Mouse (Mus musculus) layer of hippocampus, adult 11-12 months (tissue): ENCODE measurements at regions not wholly inside any gene's neighbourhood (a gene's known extent, or its start where the extent isn't known, plus 50 kb on each side); places are given as distances from the start of the nearest gene placed in this dataset.

Source experiments
- DNase-seq: peaks from one replicate; pipeline ENCODE4 v3.0.0; 2022; ENCODE audit warnings: low spot score

- no peak for DNase-seq
These were observed 119.3 kb downstream of the Ttc8 start for GRCm38 (mm10) chr12:99039497-99040322.

DNA sequence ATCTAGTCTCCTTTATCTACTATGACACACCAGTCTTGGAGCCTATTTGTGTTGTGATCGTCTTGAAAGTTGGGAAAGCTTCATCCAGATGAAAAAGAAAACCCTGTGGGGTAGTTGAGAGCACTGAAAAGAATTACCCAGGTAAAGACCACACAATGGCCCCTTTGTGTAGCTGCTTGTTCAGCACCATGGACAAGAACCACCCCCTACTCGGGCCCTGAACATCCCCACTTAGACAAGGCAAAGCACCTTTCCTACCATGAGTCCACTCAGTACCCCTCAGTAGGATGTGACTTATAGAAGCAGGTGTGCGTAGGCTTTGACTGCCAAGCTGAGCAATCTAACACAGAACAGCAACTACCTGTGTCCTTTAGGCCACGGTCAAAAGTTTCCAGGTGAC, 121.2 kb downstream of the Ttc8 start:
- no peak for DNase-seq

DNA sequence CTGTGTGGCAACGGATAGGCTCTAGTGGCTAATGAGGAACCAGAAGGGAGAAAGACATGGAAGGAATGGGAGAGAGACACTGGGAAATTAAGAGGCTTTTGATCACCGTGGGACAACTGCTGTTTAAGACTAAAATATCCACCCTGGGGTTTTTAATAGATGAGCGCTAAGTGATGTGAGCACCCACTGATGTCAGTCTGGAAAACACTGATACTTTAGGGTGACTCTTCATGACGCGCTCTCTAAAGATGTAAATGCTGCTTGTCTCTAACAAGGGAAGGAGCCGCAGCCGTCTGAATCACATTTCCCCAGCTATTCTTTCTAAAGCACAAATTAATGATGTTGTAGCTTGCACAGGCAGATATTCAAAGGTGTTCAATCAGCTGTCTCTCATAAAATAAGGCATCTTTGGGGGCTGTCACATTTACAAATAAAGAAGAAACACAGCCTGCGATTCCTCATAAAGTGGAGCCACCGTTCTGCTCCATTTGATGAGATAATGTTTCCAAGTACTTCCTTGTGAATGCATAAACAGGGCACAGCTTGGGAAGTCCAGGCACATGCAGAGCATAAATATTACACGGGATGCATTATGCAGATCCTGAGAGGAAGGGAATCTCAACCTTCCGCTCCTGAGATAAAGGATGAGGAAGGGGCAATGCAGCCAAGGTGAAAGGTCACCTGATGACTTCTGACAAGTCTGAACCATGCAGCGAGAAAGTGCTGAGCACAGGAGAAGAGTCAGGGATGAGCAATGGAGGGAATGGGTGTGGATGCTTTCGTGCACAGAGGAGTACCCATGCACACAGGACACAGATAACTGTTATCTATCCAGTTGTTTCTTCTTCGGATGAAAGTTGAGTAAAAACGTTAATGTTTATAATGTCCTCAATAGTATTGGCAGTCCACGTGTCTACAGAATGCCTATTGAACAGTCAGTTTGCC, 122.8 kb downstream of the Ttc8 start:
- no peak for DNase-seq

GRCm38 (mm10) chr12:99044477-99044876, 124.1 kb downstream of the Ttc8 start:
- no peak for DNase-seq

GRCm38 (mm10) chr12:99050426-99050825, 130.1 kb downstream of the Ttc8 start:
- DNase-seq = no peak

GRCm38 (mm10) chr12:99052599-99052998, 132.2 kb downstream of the Ttc8 start:
- DNase-seq = no peak

GRCm38 (mm10) chr12:99057521-99057920, 137.1 kb downstream of the Ttc8 start:
- no peak for DNase-seq

DNA sequence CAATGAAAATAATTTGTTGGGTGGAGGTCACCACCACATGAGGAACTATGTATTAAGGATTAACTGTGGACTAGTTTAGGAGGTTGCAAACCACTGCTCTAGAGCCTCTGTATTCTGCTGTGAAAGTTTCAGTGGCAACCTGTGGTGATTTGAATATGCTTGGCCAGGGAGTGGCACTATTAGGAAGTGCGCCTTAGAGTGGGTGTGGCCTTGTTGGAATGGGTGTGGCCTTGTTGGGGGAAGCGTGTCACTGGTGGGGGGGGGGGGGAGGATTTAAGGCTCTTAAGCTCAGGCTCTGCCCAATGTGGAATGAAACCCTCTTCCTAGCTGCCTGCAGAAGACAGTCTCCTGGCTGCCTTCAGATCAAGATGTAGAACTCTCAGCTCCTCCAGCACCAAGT, 138.5 kb downstream of the Ttc8 start:
- DNase-seq = no peak

GRCm38 (mm10) chr12:99059491-99059890, 139.1 kb downstream of the Ttc8 start:
- no peak for DNase-seq

DNA sequence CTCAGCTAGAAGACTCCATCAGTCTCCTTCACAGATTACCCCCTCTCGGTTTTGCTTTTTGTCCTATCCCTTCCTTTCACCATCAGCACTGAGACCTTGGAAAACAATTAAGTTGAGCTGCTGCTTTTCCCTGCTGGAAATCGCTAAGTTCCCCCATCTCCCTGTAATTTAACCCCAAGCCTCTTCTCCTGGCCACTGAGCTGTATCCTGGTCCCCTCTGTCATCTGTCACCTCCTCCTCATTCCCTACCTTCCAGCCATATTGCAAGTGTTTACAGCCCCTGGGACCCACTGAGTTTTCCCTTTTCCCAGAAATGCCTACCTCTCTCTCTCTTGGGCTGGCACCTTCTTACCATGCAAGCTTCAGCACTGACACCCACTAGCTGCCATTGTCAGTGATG, 140.3 kb downstream of the Ttc8 start:
- no peak for DNase-seq

DNA sequence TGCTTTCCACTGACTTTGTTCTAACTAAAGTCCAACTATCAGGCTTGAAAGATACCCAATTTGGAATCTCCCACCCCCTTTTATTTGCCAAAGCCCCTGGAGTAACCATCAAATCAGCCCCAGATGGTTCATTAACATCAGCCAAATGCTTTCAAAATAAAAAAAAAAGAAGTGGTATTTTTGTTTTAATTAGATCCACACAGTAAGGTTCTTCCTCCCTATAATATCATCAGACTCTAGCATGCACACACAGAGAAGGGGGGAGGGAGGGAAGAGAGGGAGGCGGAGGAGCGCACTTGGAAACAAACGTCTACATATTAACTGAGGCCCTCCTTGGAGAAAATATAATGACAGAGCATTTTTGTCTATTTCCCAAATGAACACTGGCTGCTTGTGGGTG, 143.1 kb downstream of the Ttc8 start:
- DNase-seq = no peak

- no peak for DNase-seq
These were observed 143.5 kb downstream of the Ttc8 start for GRCm38 (mm10) chr12:99063885-99064284.

DNA sequence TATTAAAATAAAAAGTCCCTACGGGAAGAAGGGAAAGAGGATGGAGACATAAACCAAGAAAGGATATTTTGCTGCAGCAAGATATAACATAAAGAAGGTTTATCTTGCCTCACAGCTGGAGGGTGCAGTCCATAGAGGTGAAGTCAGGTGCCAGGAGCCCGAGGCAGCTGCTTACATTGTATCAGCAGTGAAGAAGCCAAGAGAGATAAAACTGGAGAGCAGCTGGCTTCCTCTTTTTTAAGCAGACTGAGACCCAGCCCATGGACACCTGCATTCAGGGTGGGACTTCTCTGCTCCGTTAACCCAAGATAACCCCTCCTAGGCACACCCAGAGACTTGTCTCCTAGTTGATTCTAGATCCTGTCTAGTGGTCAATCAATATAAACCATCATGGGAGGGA, 147.6 kb downstream of the Ttc8 start:
- no peak for DNase-seq

DNA sequence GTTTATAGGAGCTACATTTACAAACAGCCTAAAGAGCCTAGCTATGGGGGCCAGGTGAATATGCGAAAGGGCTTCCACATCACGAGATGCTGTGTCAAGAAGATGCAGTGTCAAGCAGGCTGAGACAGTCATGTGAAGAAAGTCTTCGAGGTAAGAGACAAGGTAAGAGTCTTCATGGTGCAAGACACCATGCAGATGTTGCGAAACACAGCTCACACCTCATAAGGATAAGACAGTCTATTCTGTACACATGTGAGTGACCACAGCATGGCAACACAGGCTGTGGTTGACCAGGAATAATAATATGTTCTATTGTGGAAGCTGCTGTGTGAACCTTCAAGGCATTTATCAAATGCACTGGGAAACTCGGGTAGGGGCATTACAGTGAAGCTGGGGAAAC, 153.4 kb downstream of the Ttc8 start:
- DNase-seq = no peak

GRCm38 (mm10) chr12:99077366-99077765, 157.0 kb downstream of the Ttc8 start:
- DNase-seq = no peak

DNA sequence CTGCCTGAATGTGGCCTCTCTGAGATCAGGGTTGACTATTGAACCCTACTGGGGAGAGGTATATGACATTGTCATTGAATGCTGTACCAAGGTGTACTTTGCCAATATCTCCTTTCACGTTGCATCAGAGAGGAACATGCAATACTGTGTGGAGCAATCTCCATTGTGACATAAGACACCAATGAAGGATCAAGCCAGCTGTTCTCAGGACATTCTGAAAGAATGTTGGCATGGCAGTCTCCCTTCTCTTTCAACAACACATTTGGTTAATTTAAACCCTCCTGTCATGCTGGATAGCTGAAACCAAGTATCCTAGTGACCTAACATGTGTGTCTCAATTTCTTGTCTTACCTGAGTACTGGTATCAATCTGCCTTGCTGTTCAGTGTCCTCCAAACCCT, 159.5 kb downstream of the Ttc8 start:
- DNase-seq = no peak

- DNase-seq = no peak
These were observed 163.2 kb downstream of the Ttc8 start for GRCm38 (mm10) chr12:99083616-99084015.

DNA sequence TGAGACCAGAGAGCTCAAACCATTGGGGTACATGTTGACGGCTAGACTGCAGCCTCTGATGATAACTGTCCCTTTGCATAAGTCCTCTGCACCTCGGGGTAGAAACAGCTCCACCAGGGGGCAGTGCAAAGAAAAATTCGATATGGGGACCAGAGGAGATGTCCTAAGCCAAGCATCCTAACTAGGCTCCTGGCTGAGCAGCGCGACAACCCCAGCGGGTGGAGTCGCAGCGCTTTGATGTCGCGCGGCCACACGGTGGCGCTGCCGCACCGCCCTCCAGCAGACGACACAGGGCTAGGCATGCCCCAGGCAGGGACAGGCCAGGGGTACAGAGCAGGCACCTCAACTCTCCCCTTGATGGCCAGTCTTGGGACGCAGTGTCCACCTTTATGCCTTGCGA, 163.8 kb downstream of the Ttc8 start:
- DNase-seq = peak; percentile 90

GRCm38 (mm10) chr12:99087286-99087685, 166.9 kb downstream of the Ttc8 start:
- peak; percentile 21 for DNase-seq

- DNase-seq = no peak
These were observed 171.4 kb downstream of the Ttc8 start for GRCm38 (mm10) chr12:99091770-99092169.

DNA sequence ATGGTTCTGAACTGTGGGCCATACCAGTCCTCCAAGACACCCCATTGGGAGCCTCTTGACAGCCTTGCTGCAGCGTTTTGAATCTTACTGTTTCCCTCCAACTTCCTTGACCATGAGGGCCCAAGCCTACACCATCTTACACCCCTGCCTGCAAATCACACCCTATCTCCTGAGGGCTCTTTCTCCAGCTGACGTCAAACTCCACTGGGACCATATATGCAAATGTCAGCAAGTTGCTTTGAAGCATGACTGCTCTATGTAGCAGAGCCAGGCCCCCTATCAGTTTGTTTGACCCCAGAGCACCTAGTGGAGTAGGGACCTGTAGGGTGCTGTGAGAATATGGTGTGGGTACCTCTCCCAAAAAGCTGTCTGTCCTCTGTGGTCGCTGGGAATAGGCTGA, 172.8 kb downstream of the Ttc8 start:
- DNase-seq = no peak

- DNase-seq = no peak
These were observed 173.6 kb downstream of the Ttc8 start for GRCm38 (mm10) chr12:99093989-99094388.
